Mouse (Mus musculus) intestine, embryonic 14.5 days (tissue): ENCODE measurements at regions not wholly inside any gene's neighbourhood (a gene's known extent, or its start where the extent isn't known, plus 50 kb on each side); places are given as distances from the start of the nearest gene placed in this dataset. TPM values are rescaled to one million over a fixed set of nuclear protein-coding genes. Genes with fewer than 3 reads are reported as not detected.

Source experiments
- ATAC-seq: fragments of 200-750 bp; cut with Nextera tagmentation; replicated peaks from 2 replicates; pipeline ENCODE4 v1.8.0; 2017; ENCODE audit warnings: low read depth, moderate number of reproducible peaks, moderate TSS enrichment, moderate library complexity; ENCODE audit not compliant: low FRiP score, low TSS enrichment
- DNase-seq: peaks from one replicate; pipeline ENCODE4 v3.0.0-alpha.2; 2018; ENCODE audit warnings: low spot score
- H3K27ac ChIP-seq: fragments of 300-500 bp; sonication (generic); 2 replicates; pipeline ENCODE4 v1.5.1; 2014; ENCODE audit warnings: low read depth, mild to moderate bottlenecking, control low read depth
- H3K27me3 ChIP-seq: fragments of 300-500 bp; sonication (generic); replicated peaks from 2 replicates; pipeline ENCODE4 v1.6.1; 2014; ENCODE audit warnings: low read length, control low read depth; ENCODE audit not compliant: control insufficient read depth, insufficient read depth
- H3K36me3 ChIP-seq: fragments of 300-500 bp; sonication (generic); 2 replicates; pipeline ENCODE4 v1.6.1; 2014; ENCODE audit warnings: low read length, control low read depth; ENCODE audit not compliant: control insufficient read depth, insufficient read depth
- H3K4me1 ChIP-seq: fragments of 300-500 bp; sonication (generic); replicated peaks from 2 replicates; pipeline ENCODE4 v1.6.1; 2014; ENCODE audit warnings: low read length, control low read depth, mixed read lengths; ENCODE audit not compliant: control insufficient read depth, insufficient read depth
- H3K4me2 ChIP-seq: fragments of 300-500 bp; sonication (generic); 2 replicates; pipeline ENCODE4 v1.6.1; 2014; ENCODE audit warnings: low read length
- H3K4me3 ChIP-seq: fragments of 300-500 bp; sonication (generic); 2 replicates; pipeline ENCODE4 v1.5.1; 2014; ENCODE audit warnings: low read depth, low read length, control low read depth, mixed read lengths
- H3K9ac ChIP-seq: fragments of 300-500 bp; sonication (generic); 2 replicates; pipeline ENCODE4 v1.6.1; 2014; ENCODE audit warnings: mild to moderate bottlenecking, low read length
- H3K9me3 ChIP-seq: fragments of 300-500 bp; sonication (generic); 2 replicates; pipeline ENCODE4 v1.6.1; 2016; ENCODE audit warnings: low read length, control low read depth; ENCODE audit not compliant: control insufficient read depth
- WGBS: fragments of 180-500 bp; shearing (Covaris S2); extraction: QIAGEN DNeasy Blood & Tissue Kit; methylation state at CpG from one replicate; pipeline ENCODE4 v1.1.7; 2014; 5-methylcytosine and 5-hydroxymethylcytosine counted together
- microRNA-seq: library from miRNA; unstranded; fragments of <30 nt; microRNA quantifications from one replicate; pipeline ENCODE4, GENCODE M21; 2016

GRCm38 (mm10) chr14:109802522-109803126 is 888.7 kb upstream of the Slitrk1 start:
- Histone ChIP-seq H3K4me2 (no peak overlapping the region), H3K4me3 (no peak overlapping the region), H3K9ac (no peak overlapping the region), H3K4me1 (no peaks in the 10 kb centered on the region), H3K27me3 (no peaks in the 10 kb centered on the region), H3K36me3 (no peaks in the 10 kb centered on the region), H3K27ac (no peak overlapping the region), H3K9me3 (no peaks in the 10 kb centered on the region)
- DNase-seq (no peak), ATAC-seq (no peak)
- 70% methylated on average over 3 of the region's 3 CpGs for WGBS

- Histone ChIP-seq H3K4me1 (no peaks in the 10 kb centered on the region), H3K36me3 (no peaks in the 10 kb centered on the region), H3K9ac (no peak overlapping the region), H3K27ac (no peak overlapping the region), H3K4me3 (no peak overlapping the region), H3K9me3 (no peaks in the 10 kb centered on the region), H3K4me2 (no peak overlapping the region), H3K27me3 (no peaks in the 10 kb centered on the region)
- ATAC-seq, result no peak
- 74% methylated on average over 1 of the region's 1 CpGs for WGBS
- DNase-seq, result no peak
Measured at GRCm38 (mm10) chr14:109772246-109772645, 858.3 kb upstream of the Slitrk1 start.

GRCm38 (mm10) chr14:109760892-109761291 is 846.9 kb upstream of the Slitrk1 start:
- H3K4me2 ChIP-seq, result no peak overlapping the region
- no peaks in the 10 kb centered on the region for H3K36me3 ChIP-seq
- no peak for ATAC-seq
- no peaks in the 10 kb centered on the region for H3K4me1 ChIP-seq
- no peaks in the 10 kb centered on the region for H3K27me3 ChIP-seq
- H3K9me3 ChIP-seq, result no peaks in the 10 kb centered on the region
- H3K4me3 ChIP-seq, result no peak overlapping the region
- H3K9ac ChIP-seq, result no peak overlapping the region
- DNase-seq, result no peak
- WGBS, result 81% methylated on average over 1 of the region's 1 CpGs
- H3K27ac ChIP-seq, result no peak overlapping the region

Small RNA genes lying in the stretch of these regions (microRNA-seq; reads per million reads assigned to microRNA genes)
- gene Gm24369, result not detected
